Mouse (Mus musculus) intestine, embryonic 14.5 days (tissue): ENCODE measurements around the gene Bmi1. TPM values are rescaled to one million over a fixed set of nuclear protein-coding genes. Genes with fewer than 3 reads are reported as not detected.
A peak's percentile ranks its signal among the peaks of the same experiment; 100 is the strongest.

Source experiments
- ATAC-seq: fragments of 200-750 bp; cut with Nextera tagmentation; replicated peaks from 2 replicates; pipeline ENCODE4 v1.8.0; 2017; ENCODE audit warnings: low read depth, moderate number of reproducible peaks, moderate TSS enrichment, moderate library complexity; ENCODE audit not compliant: low FRiP score, low TSS enrichment
- DNase-seq: peaks from one replicate; pipeline ENCODE4 v3.0.0-alpha.2; 2018; ENCODE audit warnings: low spot score
- H3K27ac ChIP-seq: fragments of 300-500 bp; sonication (generic); 2 replicates; pipeline ENCODE4 v1.5.1; 2014; ENCODE audit warnings: low read depth, mild to moderate bottlenecking, control low read depth
- H3K27me3 ChIP-seq: fragments of 300-500 bp; sonication (generic); replicated peaks from 2 replicates; pipeline ENCODE4 v1.6.1; 2014; ENCODE audit warnings: low read length, control low read depth; ENCODE audit not compliant: control insufficient read depth, insufficient read depth
- H3K36me3 ChIP-seq: fragments of 300-500 bp; sonication (generic); 2 replicates; pipeline ENCODE4 v1.6.1; 2014; ENCODE audit warnings: low read length, control low read depth; ENCODE audit not compliant: control insufficient read depth, insufficient read depth
- H3K4me1 ChIP-seq: fragments of 300-500 bp; sonication (generic); replicated peaks from 2 replicates; pipeline ENCODE4 v1.6.1; 2014; ENCODE audit warnings: low read length, control low read depth, mixed read lengths; ENCODE audit not compliant: control insufficient read depth, insufficient read depth
- H3K4me2 ChIP-seq: fragments of 300-500 bp; sonication (generic); 2 replicates; pipeline ENCODE4 v1.6.1; 2014; ENCODE audit warnings: low read length
- H3K4me3 ChIP-seq: fragments of 300-500 bp; sonication (generic); 2 replicates; pipeline ENCODE4 v1.5.1; 2014; ENCODE audit warnings: low read depth, low read length, control low read depth, mixed read lengths
- H3K9ac ChIP-seq: fragments of 300-500 bp; sonication (generic); 2 replicates; pipeline ENCODE4 v1.6.1; 2014; ENCODE audit warnings: mild to moderate bottlenecking, low read length
- H3K9me3 ChIP-seq: fragments of 300-500 bp; sonication (generic); 2 replicates; pipeline ENCODE4 v1.6.1; 2016; ENCODE audit warnings: low read length, control low read depth; ENCODE audit not compliant: control insufficient read depth
- WGBS: fragments of 180-500 bp; shearing (Covaris S2); extraction: QIAGEN DNeasy Blood & Tissue Kit; methylation state at CpG from one replicate; pipeline ENCODE4 v1.1.7; 2014; 5-methylcytosine and 5-hydroxymethylcytosine counted together
- polyA plus RNA-seq: library from polyadenylated mRNA; unstranded; fragments of >200 nt; fragmentation: Nextera tagmentation; extraction: Ambion mirVana; gene quantifications from 2 replicates; pipeline ENCODE4 v1.2.1, GENCODE M21; 2014

The Bmi1 gene
- polyA plus RNA-seq, 1 experiment from 2014 or later = 20.7 TPM

GRCm38 (mm10) chr2:18672766-18673164 lies 4.1 kb upstream of the Bmi1 start:
- 0 out of 2 replicates have a peak, but pooled peaks cover 3% of the 10 kb centered on the region for H3K36me3 ChIP-seq
- peaks cover 3% of the 10 kb centered on the region; the same call in 1 of the 2 replicates for H3K4me1 ChIP-seq
- H3K27me3 ChIP-seq = peaks cover 9% of the 10 kb centered on the region; the same call in 1 of the 2 replicates
- H3K27ac ChIP-seq = peak overlapping the region; percentile 96
- peak overlapping the region; percentile 97 for H3K9ac ChIP-seq
- H3K4me3 ChIP-seq = peak overlapping the region; percentile 72
- under 1% methylated on average over 11 of the region's 11 CpGs for WGBS
- no peaks in the 10 kb centered on the region for H3K9me3 ChIP-seq
- no peak for ATAC-seq
- H3K4me2 ChIP-seq = peak overlapping the region; percentile 62
- DNase-seq = peak; percentile 90

GRCm38 (mm10) chr2:18673766-18674165 lies 3.1 kb upstream of the Bmi1 start:
- Histone ChIP-seq H3K9me3 (no peaks in the 10 kb centered on the region), H3K4me3 (peak overlapping the region; percentile 72), H3K27ac (no peak overlapping the region), H3K4me2 (peak overlapping the region; percentile 62), H3K36me3 (0 out of 2 replicates have a peak, but pooled peaks cover 3% of the 10 kb centered on the region), H3K27me3 (peaks cover 15% of the 10 kb centered on the region), H3K9ac (no peak overlapping the region), H3K4me1 (peaks cover 8% of the 10 kb centered on the region; the same call in 1 of the 2 replicates)
- WGBS = 68% methylated on average over 4 of the region's 4 CpGs
- DNase-seq (no peak), ATAC-seq (no peak)

- Histone ChIP-seq H3K36me3 (0 out of 2 replicates have a peak, but pooled peaks cover 3% of the 10 kb centered on the region), H3K9ac (no peak overlapping the region), H3K9me3 (no peaks in the 10 kb centered on the region), H3K4me1 (peaks cover 8% of the 10 kb centered on the region; the same call in 1 of the 2 replicates), H3K27me3 (peaks cover 20% of the 10 kb centered on the region), H3K4me2 (peak overlapping the region; percentile 62), H3K4me3 (0 out of 2 replicates have a peak overlapping the region, but pooled peaks have one; percentile 72), H3K27ac (no peak overlapping the region)
- WGBS = 83% methylated on average over 4 of the region's 4 CpGs
- ATAC-seq = no peak
- DNase-seq = no peak
These were observed 2.5 kb upstream of the Bmi1 start for GRCm38 (mm10) chr2:18674193-18674902.

GRCm38 (mm10) chr2:18675681-18676456 lies 949 bp upstream of the Bmi1 start:
- ATAC-seq (no peak), DNase-seq (peak; percentile 72)
- WGBS = 13% methylated on average over 42 of the region's 42 CpGs
- H3K27ac ChIP-seq = peak overlapping the region; percentile 89; the same call in 1 of the 2 replicates
- peak overlapping the region; percentile 86 for H3K4me3 ChIP-seq
- H3K9ac ChIP-seq = peak overlapping the region; percentile 89
- peaks cover 16% of the 10 kb centered on the region for H3K4me1 ChIP-seq
- H3K27me3 ChIP-seq = peaks cover 30% of the 10 kb centered on the region
- 0 out of 2 replicates have a peak, but pooled peaks cover 3% of the 10 kb centered on the region for H3K36me3 ChIP-seq
- peak overlapping the region; percentile 88 for H3K4me2 ChIP-seq
- no peaks in the 10 kb centered on the region for H3K9me3 ChIP-seq

DNA sequence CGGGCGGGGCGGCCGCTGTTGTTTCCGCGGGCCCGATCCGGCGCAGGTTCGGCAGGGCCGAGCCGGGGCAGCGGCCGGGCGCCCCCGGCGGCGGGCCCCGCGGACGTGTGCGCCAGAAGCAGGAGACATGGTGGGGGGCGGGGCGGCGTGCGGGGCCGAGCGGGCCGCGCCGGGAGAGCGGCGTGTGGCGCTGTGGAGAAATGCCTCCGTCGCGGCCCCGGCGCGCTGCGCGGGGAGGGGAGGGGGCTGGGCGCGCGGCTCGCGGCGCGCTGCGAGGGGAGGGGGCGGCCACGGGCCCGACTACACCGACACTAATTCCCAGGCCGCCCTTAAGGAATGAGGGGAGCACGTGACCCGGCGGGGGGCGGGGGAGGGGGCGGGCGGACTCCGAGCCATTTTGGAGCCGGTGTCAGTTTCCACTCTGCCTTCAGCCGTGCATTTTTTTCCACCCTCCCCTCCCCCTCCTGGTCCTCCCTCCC lies 322 bp upstream of the Bmi1 start:
- Histone ChIP-seq H3K27me3 (peaks cover 28% of the 10 kb centered on the region), H3K9me3 (no peaks in the 10 kb centered on the region), H3K4me2 (peak overlapping the region; percentile 88), H3K4me1 (peaks cover 19% of the 10 kb centered on the region), H3K9ac (peak overlapping the region; percentile 89), H3K27ac (peak overlapping the region; percentile 89), H3K4me3 (peak overlapping the region; percentile 86), H3K36me3 (0 out of 2 replicates have a peak, but pooled peaks cover 3% of the 10 kb centered on the region)
- ATAC-seq = peak; percentile 93
- peak; percentile 93 for DNase-seq
- WGBS = under 1% methylated on average over 35 of the region's 64 CpGs

DNA sequence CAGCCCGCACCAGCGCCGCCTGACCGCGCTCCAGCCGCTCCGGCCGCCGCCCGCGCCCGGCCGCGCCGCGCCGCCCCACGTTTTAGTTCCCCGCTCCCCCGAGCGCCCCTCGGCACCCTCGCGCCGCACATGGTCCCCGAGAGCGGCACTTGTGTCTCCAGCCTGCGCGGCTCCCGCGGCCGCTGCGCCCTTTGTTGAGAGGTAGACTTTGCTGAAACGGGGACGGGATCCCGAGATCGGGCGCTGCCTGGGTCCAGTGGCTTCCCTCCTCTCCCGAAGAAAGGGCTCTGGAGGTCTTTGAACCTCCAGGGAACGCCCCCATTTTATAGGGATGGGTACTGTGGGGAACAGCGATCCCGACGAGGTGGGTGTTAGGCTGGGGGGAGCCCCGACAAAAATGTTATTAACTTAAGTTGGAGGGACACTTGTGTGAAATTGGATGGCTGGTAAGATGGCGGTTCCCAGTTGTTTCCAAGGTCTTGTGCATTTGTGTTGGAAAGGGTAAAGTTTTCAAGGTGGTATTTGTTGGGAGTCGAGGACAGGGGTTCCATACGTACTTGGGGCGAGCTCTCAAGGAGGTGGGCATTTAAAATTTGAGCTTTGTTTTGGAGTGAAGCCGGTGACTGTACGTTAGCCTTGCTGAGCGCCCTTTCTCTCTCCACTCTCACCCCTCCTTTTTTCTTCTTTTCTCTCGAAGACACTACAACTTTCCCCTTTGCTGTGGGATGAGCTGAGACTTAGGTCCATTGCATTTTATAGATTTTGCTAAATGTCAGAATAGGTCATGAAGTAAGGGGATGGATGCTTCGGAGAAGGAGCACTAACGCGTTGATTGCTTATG lies 1.0 kb downstream of the Bmi1 start:
- no peaks in the 10 kb centered on the region for H3K9me3 ChIP-seq
- WGBS = under 1% methylated on average over 51 of the region's 55 CpGs
- H3K4me1 ChIP-seq = peaks cover 19% of the 10 kb centered on the region
- peaks cover 11% of the 10 kb centered on the region for H3K36me3 ChIP-seq
- peak overlapping the region; percentile 86 for H3K4me3 ChIP-seq
- peak overlapping the region; percentile 88 for H3K4me2 ChIP-seq
- peak; percentile 87 for DNase-seq
- H3K9ac ChIP-seq = peak overlapping the region; percentile 89
- H3K27ac ChIP-seq = peak overlapping the region; percentile 89; the same call in 1 of the 2 replicates
- ATAC-seq = peak; percentile 4; the same call in 1 of the 2 replicates
- peaks cover 28% of the 10 kb centered on the region for H3K27me3 ChIP-seq

GRCm38 (mm10) chr2:18679701-18680100 lies 2.9 kb downstream of the Bmi1 start:
- DNase-seq = no peak
- 60% methylated on average over 2 of the region's 2 CpGs for WGBS

DNA sequence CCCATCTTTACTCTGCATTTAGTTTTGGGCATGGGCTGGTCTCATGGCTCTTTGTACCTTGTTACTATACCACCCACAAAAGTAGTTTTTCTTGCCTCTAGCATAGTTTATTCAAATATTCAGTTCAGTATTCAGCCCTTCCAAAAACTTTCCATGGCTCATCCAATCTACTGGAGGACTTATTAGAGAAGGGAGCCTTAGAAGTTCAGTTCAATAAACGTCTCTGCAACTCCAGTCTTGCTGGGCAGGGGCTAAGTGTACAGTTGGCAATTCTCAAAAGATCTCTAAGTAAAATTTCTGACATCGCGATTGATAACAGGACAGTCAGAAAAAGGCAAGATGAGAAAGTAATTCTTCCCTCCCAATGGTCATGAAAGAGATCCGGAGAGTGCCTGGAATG lies 3.7 kb downstream of the Bmi1 start:
- peaks cover 24% of the 10 kb centered on the region for H3K36me3 ChIP-seq
- DNase-seq (no peak), ATAC-seq (no peak)
- no peaks in the 10 kb centered on the region for H3K9me3 ChIP-seq
- H3K27ac ChIP-seq = no peak overlapping the region
- no peak overlapping the region for H3K9ac ChIP-seq
- 4% methylated on average over 4 of the region's 4 CpGs for WGBS
- H3K27me3 ChIP-seq = peaks cover 26% of the 10 kb centered on the region
- H3K4me3 ChIP-seq = peak overlapping the region; percentile 34
- peaks cover 19% of the 10 kb centered on the region for H3K4me1 ChIP-seq
- peak overlapping the region; percentile 59 for H3K4me2 ChIP-seq

More at GRCm38 (mm10) chr2:18679701-18680100, 2.9 kb downstream of the Bmi1 start:
- no peaks in the 10 kb centered on the region for H3K9me3 ChIP-seq
- H3K4me2 ChIP-seq = no peak overlapping the region
- no peak for ATAC-seq
- peaks cover 19% of the 10 kb centered on the region for H3K4me1 ChIP-seq
- no peak overlapping the region for H3K27ac ChIP-seq
- no peak overlapping the region for H3K9ac ChIP-seq
- peaks cover 24% of the 10 kb centered on the region for H3K36me3 ChIP-seq
- no peak overlapping the region for H3K4me3 ChIP-seq
- H3K27me3 ChIP-seq = peaks cover 25% of the 10 kb centered on the region
